Mouse (Mus musculus) CD8-positive naive resting alpha-beta T cell, adult 57 days (primary cell): ENCODE results near the gene Cst6. TPM values are rescaled to one million over a fixed set of nuclear protein-coding genes. Genes with fewer than 3 reads are reported as not detected.

Experiments
- total RNA-seq: library from RNA; stranded (reverse); gene quantifications from one replicate; pipeline ENCODE4 v1.2.4, GENCODE M21; 2023

The Cst6 gene
- not detected for total RNA-seq

GRCm38 (mm10) chr19:5349502-5349873 lies at the start of gene Cst6:
Gene Cst6 (minus strand): TSS chr19:5349574.

GRCm38 (mm10) chr19:5388588-5389242 lies 39.3 kb upstream of the Cst6 start, which contains the start of gene Sart1:
Gene Sart1 (minus strand): TSS chr19:5388703.

GRCm38 (mm10) chr19:5367053-5367359 lies 17.6 kb upstream of the Cst6 start, which contains the start of gene Banf1:
Gene Banf1 (minus strand): TSS chr19:5367168.

GRCm38 (mm10) chr19:5366175-5367052 lies 17.0 kb upstream of the Cst6 start, which contains the start of gene Eif1ad:
Gene Eif1ad (plus strand): TSS chr19:5366741.

GRCm38 (mm10) chr19:5335441-5335840 lies 13.9 kb downstream of the Cst6 start, which contains the start of gene Catsper1:
Gene Catsper1 (plus strand): TSS chr19:5335741.

GRCm38 (mm10) chr19:5297903-5298800 lies 51.2 kb downstream of the Cst6 start, which contains the start of gene Gal3st3:
Gene Gal3st3 (plus strand): TSS chr19:5298331.

GRCm38 (mm10) chr19:5294972-5295735 lies 54.2 kb downstream of the Cst6 start, which contains the start of gene Sf3b2:
Gene Sf3b2 (minus strand): TSS chr19:5295455.

Other genes with a start within 250 kb of the Cst6 start
- 90.0 TPM for gene Rab1b, start 242.5 kb downstream of the Cst6 start, total RNA-seq
- gene Klc2, start 231.0 kb downstream of the Cst6 start, total RNA-seq = 27.5 TPM
- gene Pacs1, start 76.5 kb downstream of the Cst6 start, total RNA-seq = 95.0 TPM
- gene Sf3b2, start 54.1 kb downstream of the Cst6 start, total RNA-seq = 240 TPM
- gene Gal3st3, start 51.2 kb downstream of the Cst6 start, total RNA-seq = not detected
- gene Catsper1, start 13.8 kb downstream of the Cst6 start, total RNA-seq = not detected
- 34.6 TPM for gene Eif1ad, start 17.2 kb upstream of the Cst6 start, total RNA-seq
- 108 TPM for gene Banf1, start 17.6 kb upstream of the Cst6 start, total RNA-seq
- gene Sart1, start 39.1 kb upstream of the Cst6 start, total RNA-seq = 167 TPM
- 0.86 TPM for gene Tsga10ip, start 53.0 kb upstream of the Cst6 start, total RNA-seq
- gene Drap1, start 75.4 kb upstream of the Cst6 start, total RNA-seq = 162 TPM
- 50.8 TPM for gene AI837181, start 75.6 kb upstream of the Cst6 start, total RNA-seq
- gene Fosl1, start 98.0 kb upstream of the Cst6 start, total RNA-seq = 1.4 TPM
- gene Ccdc85b, start 108.3 kb upstream of the Cst6 start, total RNA-seq = 7.1 TPM
- gene Fibp, start 111.0 kb upstream of the Cst6 start, total RNA-seq = 91.2 TPM
- 223 TPM for gene Ctsw, start 118.9 kb upstream of the Cst6 start, total RNA-seq
- gene Efemp2, start 124.4 kb upstream of the Cst6 start, total RNA-seq = 1.4 TPM
- 41.4 TPM for gene Mus81, start 138.8 kb upstream of the Cst6 start, total RNA-seq
- gene Cfl1, start 140.9 kb upstream of the Cst6 start, total RNA-seq = 1,395 TPM
- gene 1700020D05Rik, start 154.2 kb upstream of the Cst6 start, total RNA-seq = 1.7 TPM
- gene Snx32, start 161.0 kb upstream of the Cst6 start, total RNA-seq = 8.0 TPM
- gene Ovol1, start 211.1 kb upstream of the Cst6 start, total RNA-seq = not detected
- gene Ap5b1, start 218.5 kb upstream of the Cst6 start, total RNA-seq = 20.0 TPM